Mouse (Mus musculus): ENCODE results near the gene Olfr157.

GRCm38 (mm10) chr4:43878121-43878776, 38.2 kb upstream of the Olfr157 start:
- no peak for TF ChIP-seq CTCF (IDR thresholded peaks at IDR 0.05; ENCODE audit: low read depth, low read length)
- TF ChIP-seq POLR2A (IDR thresholded peaks at IDR 0.05; ENCODE audit: extremely low read depth, insufficient read depth, low read length) = no peak

All from liver, adult 2 months (tissue).